Mouse (Mus musculus) small intestine, adult 2 months (tissue): ENCODE data around the gene Ifna1.

Experiments used
- CTCF ChIP-seq: fragments of 200-500 bp; IDR thresholded peaks from 2 replicates; pipeline ENCODE4 v1.5.1; 2012; ENCODE audit warnings: low read depth, mild to moderate bottlenecking, control low read depth, inconsistent platforms, low read length, moderate library complexity, mixed read lengths; ENCODE audit not compliant: insufficient replicate concordance, insufficient read length; ENCODE audit errors: extremely low read depth
- POLR2A ChIP-seq: fragments of 200-500 bp; IDR thresholded peaks from 2 replicates; pipeline ENCODE4 v1.6.1; 2012; ENCODE audit warnings: low read depth, mild to moderate bottlenecking, control low read depth, inconsistent platforms, low read length, moderate library complexity

GRCm38 (mm10) chr4:88865011-88865569, 15.2 kb downstream of the Ifna1 start:
- TF ChIP-seq CTCF: no peak
- no peak for TF ChIP-seq POLR2A
